Mouse (Mus musculus) stomach, embryonic 14.5 days (tissue): ENCODE results near the gene Ankrd12. TPM values are rescaled to one million over a fixed set of nuclear protein-coding genes. Genes with fewer than 3 reads are reported as not detected.
A peak's percentile ranks its signal among the peaks of the same experiment; 100 is the strongest.

ENCODE experiments used
- ATAC-seq: fragments of 200-750 bp; cut with Nextera tagmentation; 2 replicates; pipeline ENCODE4 v1.8.0; 2017; ENCODE audit warnings: low read depth, moderate TSS enrichment; ENCODE audit not compliant: insufficient number of reproducible peaks, insufficient read depth, low FRiP score
- H3K27ac ChIP-seq: fragments of 300-500 bp; sonication (generic); 2 replicates; pipeline ENCODE4 v1.5.1; 2014; ENCODE audit warnings: mild to moderate bottlenecking, low read length, moderate library complexity, mixed read lengths
- H3K27me3 ChIP-seq: fragments of 300-500 bp; sonication (generic); 2 replicates; pipeline ENCODE4 v1.6.1; 2014; ENCODE audit warnings: low read length, control low read depth, mixed read lengths; ENCODE audit not compliant: control insufficient read depth, insufficient read depth
- H3K36me3 ChIP-seq: fragments of 300-500 bp; sonication (generic); 2 replicates; pipeline ENCODE4 v1.6.1; 2014; ENCODE audit warnings: mild to moderate bottlenecking, control low read depth, low read length, moderate library complexity, mixed read lengths; ENCODE audit not compliant: control insufficient read depth, insufficient read depth
- H3K4me1 ChIP-seq: fragments of 300-500 bp; sonication (generic); 2 replicates; pipeline ENCODE4 v1.6.1; 2014; ENCODE audit warnings: low read length, control low read depth, mixed read lengths; ENCODE audit not compliant: control insufficient read depth, insufficient read depth
- H3K4me2 ChIP-seq: fragments of 300-500 bp; sonication (generic); replicated peaks from 2 replicates; pipeline ENCODE4 v1.6.1; 2014; ENCODE audit warnings: low read depth, low read length, control low read depth
- H3K4me3 ChIP-seq: fragments of 300-500 bp; sonication (generic); 2 replicates; pipeline ENCODE4 v1.5.1; 2014; ENCODE audit warnings: low read depth, low read length, control low read depth
- H3K9ac ChIP-seq: fragments of 300-500 bp; sonication (generic); replicated peaks from 2 replicates; pipeline ENCODE4 v1.6.1; 2014; ENCODE audit warnings: low read depth, mild to moderate bottlenecking, control low read depth, low read length, moderate library complexity, mixed read lengths
- H3K9me3 ChIP-seq: fragments of 300-500 bp; sonication (generic); 2 replicates; pipeline ENCODE4 v1.6.1; 2016; ENCODE audit warnings: low read depth, low read length, control low read depth; ENCODE audit not compliant: control insufficient read depth
- WGBS: fragments of 180-500 bp; shearing (Covaris S2); extraction: QIAGEN DNeasy Blood & Tissue Kit; methylation state at CpG from one replicate; pipeline ENCODE4 v1.1.7; 2014; 5-methylcytosine and 5-hydroxymethylcytosine counted together
- polyA plus RNA-seq: library from polyadenylated mRNA; unstranded; fragments of >200 nt; fragmentation: Nextera tagmentation; extraction: Ambion mirVana; gene quantifications from 2 replicates; pipeline ENCODE4 v1.2.1, GENCODE M21; 2014

Ankrd12 gene
- polyA plus RNA-seq, 1 experiment from 2014 or later, result 32.8 TPM

- Histone ChIP-seq H3K4me1 (0 out of 2 replicates have a peak, but pooled peaks cover 8% of the 10 kb centered on the region), H3K27ac (no peak overlapping the region), H3K9ac (no peak overlapping the region), H3K4me2 (no peak overlapping the region), H3K4me3 (no peak overlapping the region), H3K9me3 (no peaks in the 10 kb centered on the region), H3K27me3 (no peaks in the 10 kb centered on the region), H3K36me3 (peaks cover 16% of the 10 kb centered on the region)
- ATAC-seq, result no peak
- WGBS, result 88% methylated on average over 2 of the region's 2 CpGs
Measured at GRCm38 (mm10) chr17:66092065-66092464, 15.2 kb upstream of the Ankrd12 start.

GRCm38 (mm10) chr17:66091392-66091791 is 14.5 kb upstream of the Ankrd12 start:
- no peak overlapping the region for H3K9ac ChIP-seq
- H3K4me1 ChIP-seq, result 0 out of 2 replicates have a peak, but pooled peaks cover 8% of the 10 kb centered on the region
- WGBS, result 72% methylated on average over 2 of the region's 2 CpGs

DNA sequence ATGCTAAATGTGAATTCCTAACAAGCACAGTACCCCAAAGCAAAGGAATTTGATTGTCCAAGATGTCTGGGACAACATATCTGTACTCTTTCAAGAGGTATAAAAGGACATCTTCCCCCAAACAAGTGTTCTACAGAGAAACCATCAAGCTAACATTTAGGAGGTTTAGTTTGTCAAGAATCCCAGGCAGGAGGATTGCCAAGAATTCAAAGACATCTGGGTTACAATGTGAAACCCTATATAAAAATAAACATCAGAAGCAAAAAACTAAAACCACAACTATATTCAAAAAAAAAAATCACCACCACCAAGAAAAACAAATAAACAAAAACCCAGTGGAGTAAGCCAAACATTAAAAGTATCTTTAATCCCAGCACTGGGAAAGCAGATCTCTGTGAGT is 13.4 kb upstream of the Ankrd12 start:
- 0 out of 2 replicates have a peak, but pooled peaks cover 8% of the 10 kb centered on the region for H3K4me1 ChIP-seq
- no peak overlapping the region for H3K27ac ChIP-seq
- H3K9ac ChIP-seq, result no peak overlapping the region
- H3K27me3 ChIP-seq, result no peaks in the 10 kb centered on the region
- peaks cover 24% of the 10 kb centered on the region for H3K36me3 ChIP-seq
- no peak overlapping the region for H3K4me2 ChIP-seq
- H3K9me3 ChIP-seq, result no peaks in the 10 kb centered on the region
- H3K4me3 ChIP-seq, result no peak overlapping the region
- no peak for ATAC-seq

More at GRCm38 (mm10) chr17:66091392-66091791, 14.5 kb upstream of the Ankrd12 start:
- no peak for ATAC-seq
- Histone ChIP-seq H3K9me3 (no peaks in the 10 kb centered on the region), H3K27ac (no peak overlapping the region), H3K4me2 (no peak overlapping the region), H3K36me3 (peaks cover 17% of the 10 kb centered on the region), H3K4me3 (no peak overlapping the region), H3K27me3 (no peaks in the 10 kb centered on the region)

GRCm38 (mm10) chr17:66085038-66085437 is 8.1 kb upstream of the Ankrd12 start:
- Histone ChIP-seq H3K36me3 (peaks cover 36% of the 10 kb centered on the region), H3K9ac (no peak overlapping the region), H3K27ac (no peak overlapping the region), H3K9me3 (no peaks in the 10 kb centered on the region), H3K4me2 (no peak overlapping the region), H3K27me3 (no peaks in the 10 kb centered on the region), H3K4me3 (no peak overlapping the region), H3K4me1 (no peaks in the 10 kb centered on the region)
- ATAC-seq, result no peak
- 85% methylated on average over 1 of the region's 1 CpGs for WGBS

DNA sequence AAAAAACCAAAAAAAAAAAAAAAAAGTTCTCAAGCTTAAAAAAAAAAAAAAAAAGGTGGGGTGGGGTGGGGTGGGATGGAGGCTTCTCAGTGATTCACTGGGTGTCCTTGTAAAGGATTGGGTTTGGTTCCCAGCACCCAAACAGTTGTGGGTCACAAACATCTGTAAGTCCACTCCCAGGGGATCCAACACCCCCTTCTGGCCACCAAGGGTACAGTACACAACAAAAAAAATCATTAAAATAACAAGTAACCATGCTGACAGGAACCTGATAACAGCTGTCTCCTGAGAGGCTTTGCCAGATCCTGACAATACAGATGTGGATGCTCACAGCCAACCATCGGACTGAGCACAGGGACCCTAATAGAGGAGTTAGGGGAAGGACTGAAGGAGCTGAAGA is 7.6 kb upstream of the Ankrd12 start:
- H3K4me1 ChIP-seq, result no peaks in the 10 kb centered on the region
- WGBS, result 86% methylated on average over 1 of the region's 1 CpGs
- H3K27ac ChIP-seq, result no peak overlapping the region
- no peaks in the 10 kb centered on the region for H3K27me3 ChIP-seq
- H3K4me3 ChIP-seq, result no peak overlapping the region
- no peak overlapping the region for H3K9ac ChIP-seq
- peaks cover 40% of the 10 kb centered on the region for H3K36me3 ChIP-seq
- no peaks in the 10 kb centered on the region for H3K9me3 ChIP-seq
- no peak for ATAC-seq
- no peak overlapping the region for H3K4me2 ChIP-seq

- H3K9ac ChIP-seq, result peak overlapping the region; percentile 71
- H3K9me3 ChIP-seq, result no peaks in the 10 kb centered on the region
- whole genome bisulfite sequencing, result under 1% methylated on average over 23 of the region's 23 CpGs
- peaks cover 23% of the 10 kb centered on the region for H3K36me3 ChIP-seq
- ATAC-seq, result peak; percentile 66; the same call in 1 of the 2 replicates
- H3K4me2 ChIP-seq, result peak overlapping the region; percentile 71
- H3K27me3 ChIP-seq, result no peaks in the 10 kb centered on the region
- H3K4me3 ChIP-seq, result peak overlapping the region; percentile 79
- H3K27ac ChIP-seq, result peak overlapping the region; percentile 81; the same call in 1 of the 2 replicates
- 0 out of 2 replicates have a peak, but pooled peaks cover 5% of the 10 kb centered on the region for H3K4me1 ChIP-seq
Measured at GRCm38 (mm10) chr17:66077437-66077850, 555 bp upstream of the Ankrd12 start.

GRCm38 (mm10) chr17:66076174-66076927 is 538 bp downstream of the Ankrd12 start:
- peaks cover 20% of the 10 kb centered on the region for H3K36me3 ChIP-seq
- peak; percentile 85 for ATAC-seq
- 0 out of 2 replicates have a peak, but pooled peaks cover 5% of the 10 kb centered on the region for H3K4me1 ChIP-seq
- no peaks in the 10 kb centered on the region for H3K27me3 ChIP-seq
- WGBS, result under 1% methylated on average over 74 of the region's 95 CpGs
- no peaks in the 10 kb centered on the region for H3K9me3 ChIP-seq
- peak overlapping the region; percentile 59 for H3K4me2 ChIP-seq
- H3K9ac ChIP-seq, result peak overlapping the region; percentile 63
- peak overlapping the region; percentile 81 for H3K27ac ChIP-seq
- peak overlapping the region; percentile 79 for H3K4me3 ChIP-seq

- no peaks in the 10 kb centered on the region for H3K9me3 ChIP-seq
- no peaks in the 10 kb centered on the region for H3K27me3 ChIP-seq
- WGBS, result 7% methylated on average over 12 of the region's 12 CpGs
- 0 out of 2 replicates have a peak, but pooled peaks cover 5% of the 10 kb centered on the region for H3K4me1 ChIP-seq
- 0 out of 2 replicates have a peak overlapping the region, but pooled peaks have one; percentile 63 for H3K9ac ChIP-seq
- peaks cover 15% of the 10 kb centered on the region for H3K36me3 ChIP-seq
- H3K4me2 ChIP-seq, result peak overlapping the region; percentile 59
- H3K27ac ChIP-seq, result no peak overlapping the region
- H3K4me3 ChIP-seq, result peak overlapping the region; percentile 79
- ATAC-seq, result no peak
Measured at GRCm38 (mm10) chr17:66075827-66076173, 1.1 kb downstream of the Ankrd12 start.
